Mouse (Mus musculus): Measurements from ENCODE around the gene Bbs1.

DNA sequence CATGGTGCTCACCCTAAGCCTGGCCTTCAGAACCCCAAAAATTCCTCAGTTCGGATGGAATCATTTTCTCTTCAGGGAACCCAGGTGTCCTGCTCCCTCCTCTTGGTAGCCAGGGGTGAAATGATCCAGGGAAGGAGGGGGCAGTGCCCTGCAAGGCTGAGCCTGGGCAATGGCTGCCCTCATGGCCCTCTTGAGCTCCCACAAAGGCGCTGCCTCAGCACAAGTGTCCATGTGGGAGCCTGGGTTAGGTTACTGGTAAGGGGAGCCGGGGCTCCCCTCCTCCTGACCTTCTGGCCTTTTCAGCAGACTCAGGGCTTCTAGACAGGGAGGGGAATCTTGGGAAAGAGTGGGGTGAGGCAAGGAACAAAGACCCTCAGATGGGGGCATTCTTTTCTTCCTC lies 29.7 kb downstream of the Bbs1 start:
- no peak for TF ChIP-seq MAFK (IDR thresholded peaks at IDR 0.05; ENCODE audit: borderline replicate concordance, low read depth, low read length)
- no peak for TF ChIP-seq MAX (IDR thresholded peaks at IDR 0.05; ENCODE audit: low read length)
- no peak for TF ChIP-seq ZC3H11A (IDR thresholded peaks at IDR 0.05; ENCODE audit: low read depth, low read length)
- no peak for TF ChIP-seq POLR2A (IDR thresholded peaks at IDR 0.05; ENCODE audit: control insufficient read depth in 1 of 2, insufficient read depth in 1 of 2, low read depth in 1 of 2, low read length in 2 of 2, poor library complexity in 1 of 2)
- no peak for TF ChIP-seq TAL1 (IDR thresholded peaks at IDR 0.05; ENCODE audit: low read length)
- no peak for TF ChIP-seq MAZ (IDR thresholded peaks at IDR 0.05; ENCODE audit: low read depth, low read length)
